Mouse (Mus musculus) liver, embryonic 12.5 days (tissue): ENCODE measurements around the gene Zdhhc18. TPM values are rescaled to one million over a fixed set of nuclear protein-coding genes. Genes with fewer than 3 reads are reported as not detected.
A peak's percentile ranks its signal among the peaks of the same experiment; 100 is the strongest.

Experiments
- ATAC-seq: fragments of 200-750 bp; cut with Nextera tagmentation; 2 replicates; pipeline ENCODE4 v1.8.0; 2017; ENCODE audit warnings: moderate number of reproducible peaks, mild to moderate bottlenecking, moderate library complexity
- H3K27ac ChIP-seq: fragments of 300-500 bp; sonication (generic); 2 replicates; pipeline ENCODE4 v1.5.1; 2016; ENCODE audit warnings: mild to moderate bottlenecking
- H3K27me3 ChIP-seq: fragments of 300-500 bp; sonication (generic); replicated peaks from 2 replicates; pipeline ENCODE4 v1.6.1; 2016; ENCODE audit warnings: mild to moderate bottlenecking, moderate library complexity
- H3K36me3 ChIP-seq: fragments of 300-500 bp; sonication (generic); 2 replicates; pipeline ENCODE4 v1.6.1; 2016; ENCODE audit warnings: mild to moderate bottlenecking, moderate library complexity
- H3K4me1 ChIP-seq: fragments of 300-500 bp; sonication (generic); 2 replicates; pipeline ENCODE4 v1.6.1; 2016
- H3K4me2 ChIP-seq: fragments of 300-500 bp; sonication (generic); 2 replicates; pipeline ENCODE4 v1.6.1; 2016; ENCODE audit warnings: mild to moderate bottlenecking, moderate library complexity
- H3K4me3 ChIP-seq: fragments of 300-500 bp; sonication (generic); 2 replicates; pipeline ENCODE4 v1.5.1; 2016; ENCODE audit warnings: mild to moderate bottlenecking, moderate library complexity
- H3K9ac ChIP-seq: fragments of 300-500 bp; sonication (generic); 2 replicates; pipeline ENCODE4 v1.6.1; 2016; ENCODE audit warnings: mild to moderate bottlenecking, moderate library complexity
- H3K9me3 ChIP-seq: fragments of 300-500 bp; sonication (generic); replicated peaks from 2 replicates; pipeline ENCODE4 v1.6.1; 2016; ENCODE audit warnings: mild to moderate bottlenecking, moderate library complexity
- WGBS: fragments of 180-500 bp; shearing (Covaris S2); methylation state at CpG from one replicate; pipeline ENCODE4 v1.1.7; 2016; ENCODE audit not compliant: insufficient replicate concordance; 5-methylcytosine and 5-hydroxymethylcytosine counted together
- polyA plus RNA-seq: library from polyadenylated mRNA; unstranded; fragments of >200 nt; fragmentation: Nextera tagmentation; extraction: Ambion mirVana; gene quantifications from 2 replicates; pipeline ENCODE4 v1.2.1, GENCODE M21; 2016

The Zdhhc18 gene
- polyA plus RNA-seq, 1 experiment from 2014 or later, result 4.6 TPM

DNA sequence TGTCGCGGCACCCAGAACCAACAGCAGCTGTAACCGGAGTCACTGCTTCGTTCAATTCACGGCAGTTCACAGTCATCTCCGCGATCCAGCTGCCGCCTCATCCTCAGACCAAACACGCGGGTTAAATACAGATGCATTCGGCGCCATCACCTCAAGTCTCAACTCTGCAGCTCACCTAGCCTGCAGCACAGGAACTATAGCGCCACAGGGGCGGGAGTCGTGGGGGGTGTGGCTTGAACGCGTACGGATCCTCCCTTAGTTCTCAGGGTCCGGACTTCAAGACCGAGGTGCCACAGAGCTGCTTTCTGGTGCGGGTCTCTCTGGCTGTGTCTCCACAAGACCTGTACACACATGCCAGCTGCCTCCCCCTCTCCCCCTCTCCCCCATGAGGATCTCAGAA is 4.3 kb downstream of the Zdhhc18 start:
- H3K9me3 ChIP-seq, result peaks cover 12% of the 10 kb centered on the region
- 45% methylated on average over 21 of the region's 21 CpGs for WGBS
- no peak for ATAC-seq
- H3K4me1 ChIP-seq, result peaks cover 7% of the 10 kb centered on the region
- no peak overlapping the region for H3K27ac ChIP-seq
- H3K9ac ChIP-seq, result no peak overlapping the region
- H3K4me3 ChIP-seq, result no peak overlapping the region
- H3K4me2 ChIP-seq, result no peak overlapping the region; the same call in 1 of the 2 replicates
- H3K27me3 ChIP-seq, result no peaks in the 10 kb centered on the region
- H3K36me3 ChIP-seq, result no peaks in the 10 kb centered on the region

DNA sequence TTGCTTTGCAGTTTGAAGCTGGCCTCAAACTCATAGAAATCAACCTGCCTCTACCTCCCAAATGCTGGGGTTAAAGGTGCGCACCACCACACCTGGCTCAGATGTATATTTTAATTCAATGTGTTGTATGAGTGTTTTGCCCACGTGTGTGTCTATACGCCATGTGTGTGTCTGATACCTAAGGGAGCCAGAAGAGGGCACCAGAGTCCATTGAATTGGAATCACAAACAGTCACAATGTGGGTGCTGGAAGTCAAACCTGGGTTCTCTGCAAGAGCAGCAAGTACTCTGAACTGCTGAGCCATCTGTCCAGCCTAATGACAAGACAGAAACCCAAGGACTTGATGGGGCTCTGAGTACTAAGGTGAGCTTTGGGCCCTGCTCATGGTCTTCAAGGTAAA is 4.8 kb downstream of the Zdhhc18 start:
- Histone ChIP-seq H3K4me2 (no peak overlapping the region), H3K9ac (no peak overlapping the region), H3K9me3 (peaks cover 12% of the 10 kb centered on the region), H3K36me3 (no peaks in the 10 kb centered on the region), H3K4me3 (no peak overlapping the region), H3K4me1 (peaks cover 7% of the 10 kb centered on the region), H3K27ac (no peak overlapping the region), H3K27me3 (no peaks in the 10 kb centered on the region)
- 86% methylated on average over 3 of the region's 3 CpGs for WGBS
- ATAC-seq, result no peak

DNA sequence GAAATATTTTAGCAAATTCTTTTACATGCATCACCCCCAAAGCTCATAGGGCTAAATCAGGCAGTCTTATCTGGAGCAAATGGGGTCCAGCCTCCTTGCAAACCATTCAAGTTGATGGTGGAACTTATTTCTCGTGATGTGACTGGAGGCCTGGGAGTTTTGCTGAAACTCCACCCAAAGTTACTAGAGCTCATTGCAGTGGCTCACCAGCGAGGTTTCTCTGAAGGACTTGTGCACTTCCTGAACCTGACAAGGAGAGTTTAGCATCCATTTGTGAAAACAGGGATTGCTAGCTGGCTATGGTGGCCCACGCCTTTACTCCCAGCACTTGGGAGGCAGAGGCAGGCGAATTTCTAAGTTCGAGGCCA is 15.9 kb downstream of the Zdhhc18 start:
- H3K4me3 ChIP-seq, result no peak overlapping the region; the same call in 1 of the 2 replicates

DNA sequence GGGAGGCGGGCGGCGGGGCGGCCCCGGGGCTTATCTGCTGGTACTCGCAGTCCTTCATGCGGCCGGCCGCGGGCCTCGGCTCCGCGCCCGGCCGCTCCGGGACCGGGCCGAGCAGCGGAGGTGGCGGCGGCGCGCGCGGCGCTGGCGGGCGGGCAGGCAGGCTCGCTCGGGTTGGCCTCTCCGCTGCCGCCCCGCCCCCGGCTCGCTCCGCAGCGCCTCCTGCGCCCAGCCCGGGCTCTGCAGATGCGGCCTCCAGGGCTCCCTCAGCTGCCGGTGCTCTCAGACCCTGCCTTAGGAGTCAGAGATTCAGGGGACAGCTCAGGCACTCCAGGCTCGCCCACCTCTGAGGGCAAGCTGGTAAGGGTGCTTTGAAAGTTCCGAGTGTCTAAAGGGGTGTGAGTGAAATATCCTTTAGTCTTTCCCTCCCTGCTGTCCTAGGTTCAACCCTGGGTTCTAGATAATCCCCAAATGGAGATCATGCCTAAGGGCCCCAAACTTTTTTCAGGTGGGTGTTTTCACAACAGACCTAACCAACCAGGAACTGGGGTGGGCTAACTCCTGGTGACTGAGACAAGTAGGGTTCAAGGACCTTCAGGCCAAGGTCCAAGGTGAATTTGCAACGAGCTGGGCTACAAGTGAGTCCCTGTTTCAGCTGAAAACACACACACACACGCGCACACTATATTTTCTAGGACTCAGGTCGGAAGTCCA is 16.5 kb downstream of the Zdhhc18 start:
- peak overlapping the region; percentile 72 for H3K27ac ChIP-seq
- H3K4me1 ChIP-seq, result peaks cover 46% of the 10 kb centered on the region
- H3K4me3 ChIP-seq, result peak overlapping the region; percentile 74
- H3K27me3 ChIP-seq, result no peaks in the 10 kb centered on the region
- no peaks in the 10 kb centered on the region for H3K9me3 ChIP-seq
- no peaks in the 10 kb centered on the region for H3K36me3 ChIP-seq
- peak overlapping the region; percentile 97 for H3K4me2 ChIP-seq
- H3K9ac ChIP-seq, result peak overlapping the region; percentile 78
- peak; percentile 85 for ATAC-seq
- WGBS, result 9% methylated on average over 39 of the region's 47 CpGs

More for the DNA sequence above, 15.9 kb downstream of the Zdhhc18 start:
- H3K27ac ChIP-seq, result 0 out of 2 replicates have a peak overlapping the region, but pooled peaks have one; percentile 31
- H3K36me3 ChIP-seq, result no peaks in the 10 kb centered on the region
- H3K4me1 ChIP-seq, result peaks cover 45% of the 10 kb centered on the region
- peak overlapping the region; percentile 97 for H3K4me2 ChIP-seq
- ATAC-seq, result no peak
- WGBS, result 62% methylated on average over 5 of the region's 5 CpGs
- H3K27me3 ChIP-seq, result no peaks in the 10 kb centered on the region
- no peaks in the 10 kb centered on the region for H3K9me3 ChIP-seq
- no peak overlapping the region for H3K9ac ChIP-seq

DNA sequence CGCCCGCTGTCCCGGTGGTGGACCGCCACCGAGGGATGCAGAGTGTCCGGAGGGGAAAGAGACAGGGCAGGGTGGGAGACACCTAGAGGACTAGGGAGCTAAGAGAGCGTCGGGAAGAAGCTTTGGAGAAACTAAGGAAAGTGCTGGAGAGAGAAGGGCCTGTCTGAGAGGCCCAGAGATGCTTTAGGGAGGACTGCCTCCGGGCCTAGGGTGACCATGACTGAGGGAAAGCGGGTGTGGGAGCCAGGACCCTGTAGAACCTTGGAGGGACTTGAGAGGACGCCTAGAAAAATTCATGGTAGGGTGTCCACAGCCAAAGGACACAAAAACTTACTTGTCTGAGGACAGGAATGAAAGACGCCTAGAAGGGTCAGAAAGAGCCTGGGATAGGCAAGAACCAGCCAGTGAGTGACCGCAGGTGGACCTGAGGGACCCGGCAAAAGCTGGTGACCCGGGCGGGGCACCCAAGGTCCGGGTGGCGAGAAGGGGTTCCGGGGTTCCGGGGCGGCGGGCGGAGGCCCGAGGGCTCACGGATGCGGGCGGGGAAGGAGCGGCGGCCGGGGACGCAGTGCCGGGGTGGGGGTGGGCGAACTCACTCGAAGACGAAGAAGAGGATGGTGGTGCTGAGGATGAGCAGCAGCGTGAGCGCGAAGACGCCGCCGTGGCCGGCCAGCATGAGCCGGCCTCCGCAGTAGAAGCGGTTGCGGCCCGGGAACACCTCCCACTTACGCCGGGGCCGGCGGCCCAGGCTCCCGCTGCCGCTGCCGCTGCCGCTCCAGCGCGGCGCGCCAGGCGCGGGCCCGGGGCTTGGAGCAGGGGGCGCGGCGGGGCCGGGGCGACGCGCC is 17.2 kb downstream of the Zdhhc18 start:
- peaks cover 46% of the 10 kb centered on the region for H3K4me1 ChIP-seq
- peak overlapping the region; percentile 97 for H3K4me2 ChIP-seq
- no peaks in the 10 kb centered on the region for H3K27me3 ChIP-seq
- WGBS, result 5% methylated on average over 45 of the region's 69 CpGs
- H3K36me3 ChIP-seq, result no peaks in the 10 kb centered on the region
- peak; percentile 69 for ATAC-seq
- H3K4me3 ChIP-seq, result peak overlapping the region; percentile 74
- H3K27ac ChIP-seq, result peak overlapping the region; percentile 72
- no peaks in the 10 kb centered on the region for H3K9me3 ChIP-seq
- H3K9ac ChIP-seq, result peak overlapping the region; percentile 78

DNA sequence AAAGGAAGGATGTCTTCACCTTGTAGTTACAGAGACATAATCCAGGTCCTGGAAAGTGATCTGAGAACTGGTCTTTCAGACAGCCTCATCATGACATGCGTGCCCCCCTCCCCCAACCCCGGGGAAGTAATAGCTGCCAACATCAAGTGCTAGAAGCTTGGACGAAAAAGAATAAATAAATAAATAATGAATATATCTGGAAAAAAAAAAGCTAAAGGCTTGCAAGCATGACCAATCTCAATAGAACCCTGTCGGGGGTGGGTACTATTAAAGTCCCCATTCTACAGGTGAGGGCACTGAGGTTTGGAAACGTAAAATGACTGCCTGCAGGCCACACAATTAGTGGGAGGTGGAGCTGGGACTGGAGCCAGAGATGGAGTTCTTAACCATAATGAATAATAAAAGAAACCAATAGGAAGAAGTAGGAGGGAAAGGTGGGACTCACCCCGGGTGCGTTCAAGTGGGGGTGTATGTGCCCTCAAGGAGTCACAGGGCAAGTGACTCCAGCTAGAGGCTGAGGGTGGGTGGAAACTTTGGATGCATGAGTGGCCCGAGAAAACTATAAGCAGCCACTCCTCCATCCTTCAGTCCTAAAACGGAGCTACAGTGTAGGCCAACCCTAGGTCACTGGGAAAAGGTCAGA is 18.1 kb downstream of the Zdhhc18 start:
- no peak for ATAC-seq
- Histone ChIP-seq H3K4me3 (peak overlapping the region; percentile 74), H3K36me3 (peaks cover 3% of the 10 kb centered on the region), H3K9me3 (no peaks in the 10 kb centered on the region), H3K9ac (peak overlapping the region; percentile 78), H3K4me1 (peaks cover 46% of the 10 kb centered on the region), H3K27ac (0 out of 2 replicates have a peak overlapping the region, but pooled peaks have one; percentile 72), H3K27me3 (no peaks in the 10 kb centered on the region), H3K4me2 (peak overlapping the region; percentile 97)
- 44% methylated on average over 9 of the region's 9 CpGs for WGBS

DNA sequence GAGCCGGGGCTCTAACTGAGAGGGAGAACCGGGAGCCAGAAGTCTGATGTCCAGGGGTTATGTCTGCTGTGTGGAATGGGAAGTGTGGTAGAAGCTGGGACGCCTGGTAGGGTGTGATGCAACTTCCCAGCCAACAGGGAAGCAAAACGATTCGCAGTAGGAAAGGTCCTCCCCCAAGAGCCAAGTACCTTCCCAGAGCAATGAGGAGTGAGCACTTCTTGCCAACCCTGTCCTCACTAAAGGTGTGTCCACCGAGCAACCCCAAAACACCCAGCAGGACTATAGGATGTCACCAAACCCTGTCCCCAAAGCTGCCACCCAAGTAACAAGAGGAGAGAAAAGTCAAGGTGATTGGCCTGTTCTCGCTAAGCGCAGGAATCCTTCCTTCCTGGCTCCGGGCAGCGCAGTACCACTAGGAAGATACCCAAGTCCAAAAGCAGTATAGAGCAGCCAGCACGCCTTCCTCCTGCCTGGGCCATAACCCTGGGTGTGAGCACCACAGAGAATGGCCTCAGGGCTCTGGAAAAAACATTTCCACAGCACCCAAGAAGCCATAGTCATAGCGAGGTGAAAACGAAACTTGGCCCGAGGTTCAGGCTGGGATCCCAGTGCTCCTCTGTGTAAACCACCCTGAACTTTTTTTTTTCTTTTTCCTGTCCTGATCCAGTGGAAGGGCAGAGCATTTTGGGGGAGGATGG is 18.7 kb downstream of the Zdhhc18 start:
- Histone ChIP-seq H3K4me2 (peak overlapping the region; percentile 97), H3K36me3 (peaks cover 9% of the 10 kb centered on the region), H3K9ac (no peak overlapping the region), H3K4me1 (peaks cover 48% of the 10 kb centered on the region), H3K9me3 (no peaks in the 10 kb centered on the region), H3K27me3 (no peaks in the 10 kb centered on the region), H3K4me3 (no peak overlapping the region), H3K27ac (no peak overlapping the region)
- no peak for ATAC-seq
- 62% methylated on average over 14 of the region's 14 CpGs for WGBS

DNA sequence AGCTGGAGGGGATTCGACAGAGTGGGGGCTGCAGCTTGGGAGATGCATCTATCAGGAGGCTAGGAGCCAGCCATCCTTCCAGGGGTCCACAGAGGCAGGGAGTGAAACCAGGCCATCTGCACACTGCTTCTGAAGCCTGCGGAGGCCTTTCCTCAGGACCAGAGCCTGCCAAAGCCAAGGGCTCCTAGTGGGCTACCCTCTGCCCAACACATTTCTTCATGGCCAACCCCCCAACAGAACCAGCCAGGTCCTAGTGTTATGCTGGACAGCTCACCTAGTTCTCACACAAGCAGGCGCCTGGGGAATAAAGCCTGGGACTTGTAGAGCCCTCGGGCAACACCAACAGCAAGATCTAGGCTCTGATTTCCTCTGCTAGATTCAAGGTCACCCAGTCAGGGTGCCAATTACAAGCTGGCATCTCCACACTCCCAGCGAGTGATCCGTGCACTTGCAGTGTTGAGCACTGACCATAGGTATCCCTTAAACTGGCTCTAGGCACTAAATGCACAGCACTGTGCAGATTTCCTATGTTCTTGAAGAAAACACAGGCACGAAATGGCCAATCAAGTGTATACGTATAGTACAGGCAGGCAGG is 19.5 kb downstream of the Zdhhc18 start:
- Histone ChIP-seq H3K4me3 (no peak overlapping the region), H3K9me3 (no peaks in the 10 kb centered on the region), H3K27ac (no peak overlapping the region), H3K4me1 (peaks cover 56% of the 10 kb centered on the region), H3K27me3 (no peaks in the 10 kb centered on the region), H3K36me3 (peaks cover 14% of the 10 kb centered on the region), H3K9ac (no peak overlapping the region), H3K4me2 (no peak overlapping the region)
- ATAC-seq, result no peak
- 81% methylated on average over 8 of the region's 8 CpGs for WGBS

DNA sequence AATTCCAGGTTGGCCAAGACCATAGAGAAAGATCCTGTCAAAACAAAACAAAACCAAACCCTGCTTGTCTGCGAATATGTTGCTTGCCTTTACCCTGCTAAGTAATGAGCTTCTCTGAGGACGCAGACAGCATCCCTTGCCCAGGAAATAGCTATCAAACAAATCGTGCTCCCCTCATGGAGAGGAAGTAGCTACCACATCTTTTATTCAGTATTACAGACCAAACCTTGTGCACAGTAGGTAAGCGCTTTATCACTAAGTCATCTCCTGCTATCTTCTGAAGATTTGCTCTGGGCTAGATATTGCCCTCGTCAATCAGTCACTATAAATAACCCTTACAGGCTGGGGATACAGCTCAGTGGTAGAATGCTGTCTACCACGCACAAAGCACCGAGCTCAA is 20.8 kb downstream of the Zdhhc18 start:
- Histone ChIP-seq H3K27me3 (no peaks in the 10 kb centered on the region), H3K4me1 (peaks cover 69% of the 10 kb centered on the region), H3K4me3 (no peak overlapping the region), H3K9ac (no peak overlapping the region), H3K27ac (no peak overlapping the region), H3K36me3 (peaks cover 18% of the 10 kb centered on the region), H3K9me3 (no peaks in the 10 kb centered on the region), H3K4me2 (no peak overlapping the region)
- 63% methylated on average over 7 of the region's 7 CpGs for WGBS
- ATAC-seq, result no peak

DNA sequence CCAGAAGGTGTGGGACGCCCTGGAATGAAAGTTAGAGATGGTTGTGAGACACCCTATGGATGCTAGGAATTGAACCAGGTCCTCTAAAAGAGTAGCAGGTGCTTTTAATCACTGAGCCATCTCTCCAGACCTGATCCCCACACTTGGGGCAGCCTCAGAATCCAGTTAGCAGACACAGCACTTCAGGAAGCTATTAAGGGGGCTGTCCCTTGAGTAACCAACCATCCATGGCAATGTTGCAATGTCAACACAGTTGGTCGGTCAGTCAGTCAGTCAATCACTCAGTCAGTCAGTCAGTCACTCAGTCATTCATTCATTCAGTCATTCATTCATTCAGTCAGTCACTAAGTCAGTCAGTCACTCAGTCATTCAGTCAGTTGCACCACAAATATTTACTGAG is 21.4 kb downstream of the Zdhhc18 start:
- Histone ChIP-seq H3K27me3 (no peaks in the 10 kb centered on the region), H3K4me1 (peaks cover 68% of the 10 kb centered on the region), H3K9me3 (no peaks in the 10 kb centered on the region), H3K9ac (no peak overlapping the region), H3K27ac (no peak overlapping the region), H3K4me3 (no peak overlapping the region), H3K36me3 (peaks cover 22% of the 10 kb centered on the region), H3K4me2 (no peak overlapping the region)
- 65% methylated on average over 2 of the region's 2 CpGs for WGBS
- no peak for ATAC-seq

DNA sequence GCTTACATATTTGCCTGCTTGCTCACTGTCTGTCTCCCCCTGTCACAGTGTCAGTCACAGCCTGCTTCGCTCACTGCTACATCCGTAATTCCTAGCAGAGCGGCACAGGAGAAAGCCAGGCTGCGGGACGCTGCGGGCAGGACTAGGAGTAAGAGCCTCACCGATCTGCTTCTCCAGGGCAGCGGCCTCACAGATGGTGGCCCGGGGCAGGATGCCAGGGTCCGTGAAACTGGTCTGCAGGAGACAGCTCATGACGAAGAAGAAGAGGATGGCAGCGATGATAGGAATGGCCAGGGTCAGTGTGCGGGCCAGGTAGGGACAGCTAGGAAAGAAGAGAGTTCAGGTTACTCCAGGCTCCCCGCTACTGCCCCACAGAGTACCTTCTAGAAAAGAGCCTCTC is 22.9 kb downstream of the Zdhhc18 start:
- Histone ChIP-seq H3K36me3 (peaks cover 22% of the 10 kb centered on the region), H3K27ac (peak overlapping the region; percentile 67; the same call in 1 of the 2 replicates)

More for the DNA sequence above, 22.9 kb downstream of the Zdhhc18 start:
- WGBS, result 91% methylated on average over 14 of the region's 14 CpGs
- Histone ChIP-seq H3K4me3 (no peak overlapping the region), H3K27me3 (no peaks in the 10 kb centered on the region), H3K4me1 (peaks cover 64% of the 10 kb centered on the region), H3K9me3 (no peaks in the 10 kb centered on the region), H3K9ac (no peak overlapping the region), H3K4me2 (no peak overlapping the region)
- ATAC-seq, result no peak
